Mouse (Mus musculus): Measurements from ENCODE around the gene Dlg2. TPM values are rescaled to one million over a fixed set of nuclear protein-coding genes. Genes with fewer than 3 reads are reported as not detected.
A peak's percentile ranks its signal among the peaks of the same experiment; 100 is the strongest.

Dlg2 gene
- total RNA-seq, 2 experiments from 2014 or later: 277 to 316 TPM

- intact Hi-C loops (cut with DNase I): no loop called here
- no peak for DNase-seq (ENCODE audit: low spot score in 2 of 2)
Measured at GRCm38 (mm10) chr7:92264325-92264724, 1787.9 kb downstream of the Dlg2 start.

DNA sequence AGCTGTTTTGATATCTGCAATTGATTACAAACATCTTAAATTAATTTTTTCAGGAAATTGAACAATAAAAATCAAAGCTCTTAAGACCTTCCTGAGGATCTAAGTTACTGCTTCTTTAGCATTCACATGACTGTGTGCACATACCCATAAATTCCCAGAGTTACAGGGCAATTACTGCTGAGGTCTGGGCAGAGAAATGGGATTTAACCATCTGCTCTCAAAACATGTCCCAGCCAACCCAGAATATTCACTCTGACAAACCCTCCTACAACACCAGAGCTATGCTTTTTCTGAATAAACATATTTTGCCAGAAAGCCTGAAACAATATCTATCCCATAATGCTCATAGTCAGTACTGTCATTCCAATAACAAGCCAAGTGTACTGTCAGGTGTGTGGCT lies 1788.5 kb downstream of the Dlg2 start:
- DNase-seq (ENCODE audit: low spot score in 2 of 2): no peak
- intact Hi-C loops (cut with DNase I): no loop called here

GRCm38 (mm10) chr7:92275353-92275752 lies 1798.9 kb downstream of the Dlg2 start:
- DNase-seq (ENCODE audit: low spot score in 2 of 2): no peak
- intact Hi-C loops (cut with DNase I): no loop called here

GRCm38 (mm10) chr7:92277629-92278028 lies 1801.2 kb downstream of the Dlg2 start:
- DNase-seq (ENCODE audit: low spot score in 2 of 2): peak; percentile 28 to 31
- intact Hi-C loops (cut with DNase I): no loop called here

GRCm38 (mm10) chr7:92280925-92281324 lies 1804.5 kb downstream of the Dlg2 start:
- intact Hi-C loops (cut with DNase I): no loop called here
- no peak for DNase-seq (ENCODE audit: low spot score in 2 of 2)

DNA sequence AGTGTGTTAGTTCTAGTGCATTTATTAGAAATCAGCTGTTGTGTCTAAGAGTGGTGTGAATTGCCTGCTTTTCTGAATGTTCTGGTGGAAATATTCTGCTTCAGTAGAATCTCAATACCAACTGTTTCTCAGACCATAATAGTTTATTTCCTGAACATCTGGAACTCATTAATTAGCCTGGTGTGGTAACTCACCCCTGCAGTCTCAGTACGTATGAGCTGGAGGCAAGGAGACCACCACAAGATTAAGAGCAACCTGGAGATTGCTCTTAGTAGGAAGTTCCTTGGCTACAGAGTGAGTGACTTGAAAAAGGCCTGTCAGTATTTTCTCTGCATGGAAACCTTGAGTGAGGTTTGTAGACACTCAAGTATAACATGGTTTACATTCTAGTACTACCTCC lies 1810.6 kb downstream of the Dlg2 start:
- intact Hi-C loops (cut with DNase I): no loop called here

GRCm38 (mm10) chr7:92288814-92289213 lies 1812.3 kb downstream of the Dlg2 start:
- intact Hi-C loops (cut with DNase I): no loop called here
- no peak for DNase-seq (ENCODE audit: low spot score in 2 of 2)

More for the DNA sequence above, 1810.6 kb downstream of the Dlg2 start:
- DNase-seq (ENCODE audit: low spot score in 2 of 2): no peak

DNA sequence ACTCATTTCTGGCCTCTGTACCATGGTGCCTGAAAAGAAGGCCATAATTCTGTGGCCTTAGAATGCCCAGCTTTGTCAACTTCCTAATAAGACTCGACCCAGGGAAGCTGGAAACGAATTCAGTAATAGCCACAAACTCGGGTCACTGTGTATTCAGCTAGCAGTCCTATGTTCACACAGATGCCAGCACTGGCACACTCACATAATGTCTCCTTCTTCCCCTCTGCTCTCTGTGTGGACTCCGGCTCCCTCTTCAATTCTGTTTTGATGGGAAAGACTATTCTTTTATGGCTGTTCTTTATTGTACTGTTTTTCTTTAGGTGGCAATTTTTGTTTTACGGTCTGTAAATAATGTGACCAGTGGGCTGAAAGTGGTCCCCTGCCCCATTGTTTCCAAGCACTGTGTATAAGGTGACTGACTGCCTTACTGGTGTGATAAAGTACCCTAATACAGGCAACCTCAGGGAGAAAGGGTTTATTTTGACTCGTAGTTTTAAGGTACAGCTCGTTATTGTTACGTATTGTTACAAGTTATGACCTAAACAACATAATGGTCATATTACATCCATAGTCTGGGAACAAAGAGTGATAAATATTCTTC lies 1816.5 kb downstream of the Dlg2 start:
- intact Hi-C loops (cut with DNase I): no loop called here
- DNase-seq (ENCODE audit: low spot score in 2 of 2): no peak

- intact Hi-C loops (cut with DNase I): no loop called here
- no peak for DNase-seq (ENCODE audit: low spot score in 2 of 2)
Measured at GRCm38 (mm10) chr7:92301046-92301445, 1824.6 kb downstream of the Dlg2 start.

DNA sequence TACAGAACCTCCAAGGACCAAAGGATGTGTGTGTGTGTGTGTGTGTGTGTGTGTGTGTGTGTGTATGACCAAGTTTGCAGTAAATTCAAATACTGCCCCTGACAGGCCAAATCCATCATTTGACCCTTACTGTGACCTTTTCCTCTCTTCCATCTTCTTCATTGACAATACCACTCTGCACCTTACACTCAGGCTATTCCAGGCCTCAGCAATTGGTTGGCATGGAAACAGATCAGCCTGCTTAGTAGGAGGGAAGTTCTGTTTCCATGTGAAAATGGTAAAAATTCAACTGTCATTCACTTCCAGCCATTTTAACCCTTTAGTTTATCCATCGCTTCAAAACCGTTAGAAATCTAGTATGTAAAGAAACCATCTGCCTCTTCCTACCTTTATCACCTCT lies 1831.2 kb downstream of the Dlg2 start:
- no peak for DNase-seq (ENCODE audit: low spot score in 2 of 2)
- intact Hi-C loops (cut with DNase I): no loop called here

DNA sequence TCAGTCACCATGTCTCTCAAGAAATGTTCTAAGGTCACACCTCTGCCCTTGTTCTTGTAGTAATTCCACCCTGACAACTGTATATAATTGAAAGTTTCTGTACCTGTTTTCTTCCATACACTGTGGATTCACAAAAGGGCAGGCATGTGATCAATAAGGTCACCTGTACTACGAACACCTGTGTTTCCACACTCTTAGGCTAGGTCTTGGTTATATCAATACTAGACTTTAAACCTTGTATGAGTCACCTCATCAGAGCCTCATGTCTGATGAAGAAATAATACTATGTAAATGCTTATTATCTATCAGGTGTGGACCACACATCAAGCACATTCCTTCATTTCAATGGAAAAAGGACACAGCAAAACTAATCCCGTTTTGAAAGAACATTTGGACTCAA lies 1831.7 kb downstream of the Dlg2 start:
- intact Hi-C loops (cut with DNase I): no loop called here
- DNase-seq (ENCODE audit: low spot score in 2 of 2): no peak

GRCm38 (mm10) chr7:92316389-92316788 lies 1839.9 kb downstream of the Dlg2 start:
- DNase-seq (ENCODE audit: low spot score in 2 of 2): no peak
- intact Hi-C loops (cut with DNase I): no loop called here

GRCm38 (mm10) chr7:92319469-92319868 lies 1843.0 kb downstream of the Dlg2 start:
- no peak for DNase-seq (ENCODE audit: low spot score in 2 of 2)
- intact Hi-C loops (cut with DNase I): no loop called here

GRCm38 (mm10) chr7:92320181-92320580 lies 1843.7 kb downstream of the Dlg2 start:
- intact Hi-C loops (cut with DNase I): no loop called here
- DNase-seq (ENCODE audit: low spot score in 2 of 2): no peak

GRCm38 (mm10) chr7:92321786-92322185 lies 1845.3 kb downstream of the Dlg2 start:
- intact Hi-C loops (cut with DNase I): loop anchor here (2.0 kb wide), 1 partner anchor 219 kb away; no protein-coding TSS in a partner anchor

GRCm38 (mm10) chr7:92322342-92323069 lies 1846.0 kb downstream of the Dlg2 start:
- intact Hi-C loops (cut with DNase I): loop anchor here (2.0 kb wide), 1 partner anchor 220 kb away; no protein-coding TSS in a partner anchor
- DNase-seq (ENCODE audit: low spot score in 2 of 2): no peak

More at GRCm38 (mm10) chr7:92321786-92322185, 1845.3 kb downstream of the Dlg2 start:
- DNase-seq (ENCODE audit: low spot score in 2 of 2): no peak

DNA sequence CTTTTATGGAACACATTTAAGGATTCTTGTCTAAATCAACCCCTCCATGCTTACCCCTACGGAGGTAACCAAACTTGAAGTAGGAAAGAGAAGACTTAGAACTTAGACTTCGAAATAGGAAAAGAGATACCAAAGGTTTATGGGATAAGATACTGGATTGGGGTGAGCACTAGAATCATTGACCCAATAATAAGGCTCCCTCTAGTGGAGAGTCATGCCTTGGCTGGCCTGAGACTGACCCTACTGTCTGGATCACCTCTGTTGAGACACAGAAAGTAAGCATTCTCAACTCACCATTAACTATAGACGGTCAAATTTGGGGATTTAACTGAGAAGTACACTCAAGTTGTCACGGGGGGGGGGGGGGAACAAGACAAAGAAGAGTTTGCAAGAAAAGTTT lies 1847.2 kb downstream of the Dlg2 start:
- no peak for DNase-seq (ENCODE audit: low spot score in 2 of 2)
- intact Hi-C loops (cut with DNase I): loop anchor here (2.0 kb wide), 1 partner anchor 221 kb away; no protein-coding TSS in a partner anchor

DNA sequence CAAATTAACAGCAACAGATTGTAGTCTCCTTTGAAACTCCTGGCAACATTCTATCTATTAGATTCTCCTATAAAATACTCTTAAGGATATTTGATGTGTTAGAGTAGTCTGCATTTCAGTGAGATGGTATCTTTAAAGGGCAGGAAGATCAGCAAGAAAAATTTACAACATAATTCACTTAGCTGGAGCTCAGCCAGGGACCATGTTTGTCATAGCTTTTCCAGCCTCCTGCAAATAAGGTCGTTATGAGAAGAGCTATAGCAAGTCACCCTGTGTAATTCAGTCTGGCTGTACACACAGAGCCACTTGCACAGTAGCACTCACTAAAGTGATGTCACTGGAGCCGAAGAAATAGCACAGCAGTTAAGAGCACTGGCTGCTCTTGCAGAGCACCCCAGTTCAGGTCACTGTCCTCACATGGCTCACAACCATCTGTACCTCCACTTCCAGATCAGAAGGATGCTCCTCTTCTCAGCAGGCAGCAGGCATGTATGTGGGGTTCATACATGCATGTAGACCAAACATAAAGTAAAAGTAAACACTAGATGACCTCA lies 1850.9 kb downstream of the Dlg2 start:
- no peak for DNase-seq (ENCODE audit: low spot score in 2 of 2)
- intact Hi-C loops (cut with DNase I): no loop called here

- intact Hi-C loops (cut with DNase I): no loop called here
- no peak for DNase-seq (ENCODE audit: low spot score in 2 of 2)
Measured at GRCm38 (mm10) chr7:92333220-92333898, 1856.9 kb downstream of the Dlg2 start.

DNA sequence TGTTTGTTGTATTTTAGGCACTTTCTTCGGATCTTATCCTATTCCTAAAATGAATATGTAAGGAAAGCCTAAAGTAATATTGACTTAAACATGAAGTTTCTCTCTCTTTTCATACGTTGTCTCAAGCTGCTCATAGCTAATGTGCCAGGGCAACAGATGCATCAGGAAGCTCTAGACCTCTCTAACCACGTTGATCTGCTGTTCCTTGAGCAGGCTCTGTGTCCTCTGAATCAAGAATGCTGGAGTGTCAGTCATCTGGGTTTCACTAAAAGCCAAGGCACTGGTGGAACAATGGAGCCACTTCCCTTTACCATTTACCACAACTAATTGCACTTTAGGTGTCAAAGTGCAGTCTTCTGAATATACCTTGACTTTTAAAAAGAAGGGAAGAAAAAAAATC lies 1880.1 kb downstream of the Dlg2 start:
- no peak for DNase-seq (ENCODE audit: low spot score in 2 of 2)
- intact Hi-C loops (cut with DNase I): no loop called here

Measured in left cerebral cortex, postnatal 36 days (tissue).